Mouse (Mus musculus) thymus, adult 2 months (tissue): ENCODE results near the gene Olfr156.

Experiments
- CTCF ChIP-seq: fragments of 200-500 bp; IDR thresholded peaks from 2 replicates; pipeline ENCODE4 v1.5.1; 2012; ENCODE audit warnings: mild to moderate bottlenecking, control low read depth, low read length, moderate library complexity, borderline replicate concordance; ENCODE audit not compliant: control insufficient read depth, poor library complexity, insufficient read depth; ENCODE audit errors: extremely low read depth
- POLR2A ChIP-seq: fragments of 200-500 bp; IDR thresholded peaks from 2 replicates; pipeline ENCODE4 v1.6.1; 2012; ENCODE audit warnings: mild to moderate bottlenecking, low read length, control low read depth, moderate library complexity; ENCODE audit not compliant: control insufficient read depth, poor library complexity, insufficient read depth; ENCODE audit errors: extremely low read depth

DNA sequence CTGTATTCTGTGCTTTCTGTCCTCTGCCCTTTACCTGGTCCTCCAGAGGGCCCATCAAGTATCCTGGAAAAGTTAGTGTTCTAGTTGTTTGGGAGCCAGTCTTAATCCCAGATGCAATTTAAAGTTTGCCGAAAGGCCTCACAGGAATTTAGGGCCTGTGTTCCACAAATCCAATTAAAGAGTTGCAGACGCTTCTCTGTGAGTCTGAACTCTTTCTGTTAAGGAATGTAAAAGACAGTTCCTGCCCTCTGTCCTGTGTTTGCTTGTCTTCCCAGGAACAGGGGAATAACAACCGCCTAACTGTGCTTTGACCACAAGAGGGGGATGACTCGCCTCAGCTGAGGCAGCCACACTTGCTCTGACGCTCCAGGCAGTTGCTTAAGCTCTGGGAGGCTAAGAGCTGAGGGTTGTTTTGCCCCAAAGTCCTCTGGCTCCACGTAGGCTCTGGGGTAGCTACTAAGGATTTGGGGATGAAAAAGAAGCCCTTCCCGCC is at the start of gene Olfr156:
- TF ChIP-seq POLR2A (no peak), CTCF (no peak)
